Mouse (Mus musculus) bone marrow, adult 2 months (tissue): ENCODE measurements at regions not wholly inside any gene's neighbourhood (a gene's known extent, or its start where the extent isn't known, plus 50 kb on each side); places are given as distances from the start of the nearest gene placed in this dataset.

Source experiments
- H3K27ac ChIP-seq: fragments of 200-500 bp; 2 replicates; pipeline ENCODE4 v1.5.1; 2012; ENCODE audit warnings: low read depth, mild to moderate bottlenecking, control low read depth, inconsistent platforms, low read length; ENCODE audit not compliant: control insufficient read depth, poor library complexity, insufficient read depth
- H3K4me1 ChIP-seq: fragments of 200-500 bp; 2 replicates; pipeline ENCODE4 v1.6.1; 2011; ENCODE audit warnings: low read length; ENCODE audit not compliant: control insufficient read depth, insufficient read depth
- H3K4me3 ChIP-seq: fragments of 200-500 bp; replicated peaks from 2 replicates; pipeline ENCODE3; 2011; ENCODE audit warnings: mild to moderate bottlenecking, low read depth, low read length, control low read depth; ENCODE audit not compliant: control insufficient read depth
- CTCF ChIP-seq: fragments of 200-500 bp; IDR thresholded peaks from 2 replicates; pipeline ENCODE4 v1.5.1; 2011; ENCODE audit warnings: low read length, control low read depth; ENCODE audit not compliant: control insufficient read depth, insufficient read depth
- POLR2A ChIP-seq: fragments of 200-500 bp; IDR thresholded peaks from 2 replicates; pipeline ENCODE4 v1.6.1; 2011; ENCODE audit warnings: low read depth, mild to moderate bottlenecking, control low read depth, low read length, borderline replicate concordance; ENCODE audit not compliant: control insufficient read depth
- WGBS: fragments of 180-500 bp; shearing (Covaris S2); methylation state at CpG from one replicate; pipeline ENCODE4 v1.1.7; 2018; 5-methylcytosine and 5-hydroxymethylcytosine counted together

DNA sequence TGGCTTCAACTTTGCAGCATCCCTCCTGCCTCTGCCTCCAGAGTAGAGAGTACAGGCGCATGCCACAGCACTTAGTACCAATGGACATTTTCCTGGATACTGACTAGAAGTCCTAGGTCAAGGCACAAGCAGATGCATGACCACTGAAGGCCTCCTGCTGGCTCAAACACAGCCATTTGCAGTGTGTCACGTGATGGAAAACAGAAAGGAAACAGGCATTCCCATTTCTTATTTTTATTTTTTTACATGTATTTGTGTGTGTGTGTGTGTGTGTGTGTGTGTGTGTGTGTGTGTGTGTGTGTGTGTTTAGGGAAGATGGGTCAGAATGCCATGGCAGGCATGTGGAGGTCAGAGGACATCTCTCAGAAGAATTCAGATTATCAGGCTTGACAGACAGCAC is 65.6 kb downstream of the Thap12 start:
- no peaks in the 10 kb centered on the region; the same call in 1 of the 2 replicates for H3K4me1 ChIP-seq
- H3K27ac ChIP-seq, result no peak overlapping the region
- WGBS, result 72% methylated on average over 2 of the region's 2 CpGs
- TF ChIP-seq CTCF, result no peak
- no peak for TF ChIP-seq POLR2A
- no peak overlapping the region for H3K4me3 ChIP-seq

DNA sequence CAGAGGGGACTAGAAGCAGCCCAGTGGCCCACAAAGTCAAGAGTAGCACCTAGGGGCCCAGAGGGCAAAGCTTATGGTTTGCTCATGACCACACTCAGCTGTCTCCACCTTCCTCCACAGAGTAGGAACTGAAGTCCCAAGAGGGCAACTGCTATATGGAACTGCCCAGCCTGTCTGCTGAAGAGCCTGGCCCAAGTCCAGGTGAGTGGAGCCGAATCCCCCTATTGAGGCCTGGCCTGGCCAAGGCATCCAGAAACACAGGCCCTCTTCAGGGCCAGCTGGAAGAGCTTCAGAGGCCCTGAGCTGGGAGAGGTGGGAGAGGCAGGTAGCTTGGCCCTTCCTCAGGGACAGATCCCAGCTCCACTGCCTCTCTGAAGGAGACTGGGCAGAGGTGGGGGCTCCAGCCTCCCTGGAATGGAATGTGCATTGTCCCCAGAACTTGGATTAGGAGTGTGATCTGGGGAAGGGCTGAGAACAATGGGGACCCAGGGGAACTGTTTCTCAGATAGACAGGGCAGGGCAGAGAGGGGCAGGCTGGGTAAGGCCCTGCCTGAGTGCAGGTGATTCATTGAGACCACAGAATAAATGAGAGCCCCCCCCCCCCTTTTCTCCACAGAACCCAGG is 65.7 kb upstream of the Wnt11 start:
- Histone ChIP-seq H3K27ac (no peak overlapping the region), H3K4me1 (no peaks in the 10 kb centered on the region; the same call in 1 of the 2 replicates), H3K4me3 (no peak overlapping the region)
- no peak for TF ChIP-seq POLR2A
- no peak for TF ChIP-seq CTCF
- WGBS, result 18% methylated on average over 1 of the region's 1 CpGs

DNA sequence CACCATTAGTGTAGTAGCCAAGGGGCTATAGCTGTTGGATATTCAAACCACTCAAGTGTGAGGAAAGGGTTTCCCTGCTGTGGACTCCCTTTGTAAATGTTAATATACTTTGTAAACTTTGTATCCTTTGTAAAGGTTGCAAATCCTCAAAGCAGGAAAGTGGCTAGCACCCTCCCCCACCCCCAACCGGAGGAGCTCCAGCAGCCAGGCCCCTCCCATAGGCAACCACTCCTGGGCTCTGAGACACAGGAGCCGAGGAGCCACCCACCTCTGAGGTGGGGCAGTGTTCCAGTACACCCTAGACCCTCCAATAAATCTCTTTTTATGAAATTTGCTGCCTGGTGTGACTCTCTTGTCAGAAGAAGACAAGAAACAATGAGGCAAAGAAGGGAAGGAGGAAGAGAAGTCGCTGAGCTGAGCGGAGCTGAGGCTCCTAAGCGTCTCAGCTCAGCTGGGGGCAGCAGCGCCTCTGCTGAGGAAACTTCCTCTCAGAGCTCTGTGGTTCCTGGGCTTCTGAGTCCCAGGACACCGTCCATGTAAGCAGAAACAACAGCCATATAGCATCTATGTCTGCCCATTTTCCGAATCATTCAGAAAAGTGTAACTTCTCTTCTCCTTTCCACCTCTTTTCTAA is 64.5 kb upstream of the Wnt11 start:
- no peak for TF ChIP-seq POLR2A
- TF ChIP-seq CTCF, result no peak
- no peaks in the 10 kb centered on the region; the same call in 1 of the 2 replicates for H3K4me1 ChIP-seq
- H3K4me3 ChIP-seq, result no peak overlapping the region
- 3% methylated on average over 8 of the region's 8 CpGs for WGBS
- 0 out of 2 replicates have a peak overlapping the region, but pooled peaks have one; percentile 25 for H3K27ac ChIP-seq

DNA sequence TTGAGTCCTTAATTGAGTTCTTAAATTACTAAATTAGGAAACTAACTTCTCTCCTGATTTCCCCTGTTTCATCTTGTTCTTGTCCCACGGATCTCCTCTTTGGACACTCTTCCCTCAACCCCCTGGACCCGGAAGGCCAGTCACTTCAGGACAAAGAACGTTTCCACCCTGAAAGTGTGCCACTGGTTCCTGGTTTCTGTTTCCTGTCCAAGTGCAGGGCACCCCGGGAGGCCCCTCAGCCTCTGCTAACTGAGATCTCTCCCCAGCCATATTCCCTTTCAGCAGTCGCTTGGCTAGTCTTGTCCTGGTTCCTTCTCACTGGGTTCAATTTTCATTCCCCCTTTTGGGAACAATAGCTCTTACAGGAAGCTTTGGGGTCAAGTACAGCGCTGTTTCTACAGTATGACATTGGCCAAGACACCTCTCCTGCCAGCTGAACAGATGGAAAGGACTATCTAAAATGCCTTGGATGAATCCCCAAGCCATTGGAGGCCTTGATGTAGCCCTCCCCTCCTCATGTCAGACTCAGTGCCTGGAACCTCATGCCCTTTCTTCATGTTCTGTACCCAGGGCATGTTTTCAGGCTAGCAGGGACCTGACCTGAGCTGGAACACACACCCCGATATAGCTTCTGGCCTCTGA is 63.7 kb upstream of the Wnt11 start:
- H3K27ac ChIP-seq, result no peak overlapping the region
- WGBS, result 33% methylated on average over 7 of the region's 7 CpGs

GRCm38 (mm10) chr7:98774597-98774996 is 60.3 kb upstream of the Wnt11 start:
- Histone ChIP-seq H3K4me3 (no peak overlapping the region), H3K4me1 (no peaks in the 10 kb centered on the region; the same call in 1 of the 2 replicates), H3K27ac (no peak overlapping the region)
- TF ChIP-seq CTCF (peak; percentile 24; the same call in 1 of the 2 replicates), POLR2A (no peak)
- 57% methylated on average over 4 of the region's 4 CpGs for WGBS

More for the DNA sequence above, 63.7 kb upstream of the Wnt11 start:
- Histone ChIP-seq H3K4me3 (no peak overlapping the region), H3K4me1 (no peaks in the 10 kb centered on the region; the same call in 1 of the 2 replicates)
- no peak for TF ChIP-seq CTCF
- no peak for TF ChIP-seq POLR2A

- TF ChIP-seq CTCF, result no peak
- TF ChIP-seq POLR2A, result no peak
- Histone ChIP-seq H3K4me3 (no peak overlapping the region), H3K27ac (no peak overlapping the region), H3K4me1 (no peaks in the 10 kb centered on the region; the same call in 1 of the 2 replicates)
- WGBS, result 78% methylated on average over 8 of the region's 8 CpGs
Observed at GRCm38 (mm10) chr7:98775031-98775430, 59.9 kb upstream of the Wnt11 start.

DNA sequence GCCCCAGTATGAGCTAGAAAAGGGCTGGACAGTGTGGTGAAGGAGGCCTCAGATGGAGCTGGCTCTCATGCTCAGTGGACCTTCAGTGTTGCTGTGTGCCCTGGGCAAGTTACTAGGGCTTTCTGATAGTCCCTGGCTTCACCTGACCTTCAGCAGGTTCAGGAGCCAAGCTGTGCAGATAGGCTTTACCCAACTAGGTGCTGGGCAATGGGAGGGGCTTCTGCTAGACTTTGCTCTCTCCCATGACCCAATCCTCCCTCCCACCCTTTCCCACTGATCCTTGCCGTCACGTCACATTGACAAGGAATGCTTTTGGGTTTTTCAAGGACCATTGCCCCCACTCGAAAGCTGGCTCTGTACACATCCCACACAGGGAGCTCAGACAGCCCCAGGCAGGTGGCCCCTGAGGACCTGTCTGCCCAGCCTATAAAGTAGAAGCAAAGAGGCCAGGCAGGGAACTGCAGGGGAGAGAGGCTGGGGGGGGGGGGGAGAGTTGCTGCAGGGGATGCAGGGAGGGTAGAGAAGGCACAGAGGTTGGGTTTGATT is 57.5 kb upstream of the Wnt11 start:
- H3K4me3 ChIP-seq, result no peak overlapping the region
- no peak overlapping the region for H3K27ac ChIP-seq
- WGBS, result 74% methylated on average over 3 of the region's 3 CpGs
- TF ChIP-seq CTCF (no peak), POLR2A (no peak)
- H3K4me1 ChIP-seq, result no peaks in the 10 kb centered on the region

GRCm38 (mm10) chr7:98778929-98779328 is 56.0 kb upstream of the Wnt11 start:
- 22% methylated on average over 5 of the region's 5 CpGs for WGBS
- Histone ChIP-seq H3K4me3 (no peak overlapping the region), H3K4me1 (no peaks in the 10 kb centered on the region), H3K27ac (no peak overlapping the region)
- TF ChIP-seq CTCF, result peak; percentile 89
- TF ChIP-seq POLR2A, result no peak

DNA sequence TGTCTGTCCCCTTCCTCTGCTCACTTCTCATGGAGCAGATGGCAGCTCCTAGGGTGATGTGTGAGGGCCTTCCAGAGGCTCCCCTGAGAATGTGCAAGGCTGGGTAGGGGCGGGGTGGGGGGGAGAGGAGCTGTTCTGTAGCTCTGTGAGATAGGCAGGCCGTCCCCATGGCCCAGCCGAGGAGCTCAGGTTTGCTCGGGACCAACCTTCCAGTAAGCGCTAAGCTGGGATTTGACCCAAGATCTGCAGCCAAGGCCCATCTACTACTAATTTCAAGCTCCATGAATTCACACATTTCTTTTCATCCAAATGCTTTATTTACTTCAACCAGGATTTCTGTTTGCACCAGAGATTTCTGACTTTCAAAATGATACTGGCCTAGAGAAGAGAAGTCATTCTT is 51.4 kb upstream of the Wnt11 start:
- 80% methylated on average over 5 of the region's 5 CpGs for WGBS
- no peak for TF ChIP-seq CTCF
- no peak for TF ChIP-seq POLR2A
- H3K4me3 ChIP-seq, result no peak overlapping the region
- H3K4me1 ChIP-seq, result no peaks in the 10 kb centered on the region
- H3K27ac ChIP-seq, result no peak overlapping the region
